Comparison of ENCODE assay signal across 9 mouse cellular contexts in genomic region chr16:6791655-6792054, GRCm38 (mm10).
DNase-seq lines count a peak whose midpoint lies in the region; ATAC-seq and TF ChIP-seq lines count a peak whose summit lies in the region.
"Had no signal": no experiment of that assay in that cellular context is flagged by ENCODE, and none has a peak within 500 bp of the region (broad histone marks: within the 10 kb centered on the region; RNA-seq: fewer than 3 reads in every experiment).

No protein-coding gene starts in this region.

- no peak for TF ChIP-seq EP300 in MEL (IDR thresholded peaks at IDR 0.05; ENCODE audit: low read depth in 1 of 2, low read length in 2 of 2)
- no peak for TF ChIP-seq EP300 in lung, postnatal 0 days (IDR thresholded peaks at IDR 0.05)

- H3K4me1 ChIP-seq in MEL (ENCODE audit: control insufficient read depth in 1 of 2, insufficient read depth in 2 of 2, low read length in 2 of 2): no peaks in the 10 kb centered on the region
- no peaks in the 10 kb centered on the region for H3K4me1 ChIP-seq in bone marrow macrophage, adult 2 months (ENCODE audit: control insufficient read depth, insufficient read depth, low read length)
- no peaks in the 10 kb centered on the region for H3K4me1 ChIP-seq in embryonic facial prominence, embryonic 14.5 days (ENCODE audit: control insufficient read depth, insufficient read depth, low read length)
- no peaks in the 10 kb centered on the region for H3K4me1 ChIP-seq in lung, postnatal 0 days (ENCODE audit: insufficient read depth, low read depth, low read length)

- WGBS in embryonic facial prominence, embryonic 14.5 days: 13% methylated on average over 9 of the region's 9 CpGs
- WGBS in lung, postnatal 0 days: 12% methylated on average over 9 of the region's 9 CpGs

- no peaks in the 10 kb centered on the region for H3K79me2 ChIP-seq in MEL (ENCODE audit: control insufficient read depth, insufficient read depth, low read length, poor library complexity)

- no peak overlapping the region for H3K4me3 ChIP-seq in MEL (ENCODE audit: control insufficient read depth in 1 of 2, insufficient read depth in 1 of 2, low read depth in 2 of 2, low read length in 2 of 2)
- H3K4me3 ChIP-seq in bone marrow macrophage, adult 2 months (ENCODE audit: insufficient read depth, low read length): no peak overlapping the region
- no peak overlapping the region for H3K4me3 ChIP-seq in embryonic facial prominence, embryonic 14.5 days (ENCODE audit: low read depth, low read length)
- H3K4me3 ChIP-seq in lung, postnatal 0 days (ENCODE audit: low read depth, low read length): no peak overlapping the region
- H3K4me3 ChIP-seq: myocyte had no signal

- H3K9me3 ChIP-seq in MEL (replicated peaks; ENCODE audit: insufficient read depth, low read length): no peaks in the 10 kb centered on the region
- no peaks in the 10 kb centered on the region for H3K9me3 ChIP-seq in embryonic facial prominence, embryonic 14.5 days (ENCODE audit: control insufficient read depth, low read length)
- H3K9me3 ChIP-seq in lung, postnatal 0 days (ENCODE audit: low read length): no peaks in the 10 kb centered on the region

- DNase-seq in MEL (ENCODE audit: low read depth, low spot score): peak; percentile 31
- peak; percentile 82 for DNase-seq in embryonic facial prominence, embryonic 14.5 days (ENCODE audit: low spot score)
- peak; percentile 73 for DNase-seq in layer of hippocampus, adult 11-12 months (ENCODE audit: low spot score)
- peak; percentile 59 for DNase-seq in lung, postnatal 0 days (ENCODE audit: low spot score)
- peak; percentile 61 for DNase-seq in right cerebral cortex, adult 18-20 months

- H3K27ac ChIP-seq in MEL (ENCODE audit: control insufficient read depth, low read depth, low read length): no peak overlapping the region
- no peak overlapping the region for H3K27ac ChIP-seq in bone marrow macrophage, adult 2 months (ENCODE audit: insufficient read depth, low read depth, low read length)
- no peak overlapping the region for H3K27ac ChIP-seq in embryonic facial prominence, embryonic 14.5 days (replicated peaks; ENCODE audit: low read depth, low read length)
- H3K27ac ChIP-seq in lung, postnatal 0 days (ENCODE audit: low read length): no peak overlapping the region

- TF ChIP-seq RAD21 in MEL (IDR thresholded peaks at IDR 0.05; ENCODE audit: low read depth, low read length): peak; percentile 30

- peak; percentile 14 to 48 (median 38); a peak in 4 of 6 replicates for TF ChIP-seq CTCF in MEL (IDR thresholded peaks at IDR 0.05 in 2 of 3, conservative IDR thresholded peaks at IDR 0.05 in 1 of 3; ENCODE audit: control insufficient read depth in 1 of 3, insufficient read depth in 1 of 3, low read depth in 2 of 3, low read length in 3 of 3, poor library complexity in 1 of 3, severe bottlenecking in 1 of 3)
- TF ChIP-seq CTCF in bone marrow macrophage, adult 2 months (IDR thresholded peaks at IDR 0.05; ENCODE audit: low read depth, low read length): peak; percentile 76
- TF ChIP-seq CTCF in lung, postnatal 0 days (IDR thresholded peaks at IDR 0.05): peak; percentile 66

- TF ChIP-seq POLR2A in MEL (IDR thresholded peaks at IDR 0.05; ENCODE audit: control insufficient read depth in 1 of 2, insufficient read depth in 1 of 2, low read depth in 1 of 2, low read length in 2 of 2, poor library complexity in 1 of 2): no peak
- TF ChIP-seq POLR2A in bone marrow macrophage, adult 2 months (IDR thresholded peaks at IDR 0.05; ENCODE audit: borderline replicate concordance, low read depth, low read length): no peak

- no peaks in the 10 kb centered on the region for H3K27me3 ChIP-seq in MEL (ENCODE audit: control insufficient read depth in 1 of 2, insufficient read depth in 2 of 2, low read length in 2 of 2)
- no peaks in the 10 kb centered on the region for H3K27me3 ChIP-seq in embryonic facial prominence, embryonic 14.5 days (replicated peaks; ENCODE audit: control insufficient read depth, insufficient read depth, low read length)
- no peaks in the 10 kb centered on the region for H3K27me3 ChIP-seq in lung, postnatal 0 days (replicated peaks; ENCODE audit: insufficient read depth, low read length)

- no peak for ATAC-seq in embryonic facial prominence, embryonic 14.5 days (ENCODE audit: low read depth)
- peak; percentile 37 to 64; a peak in 1 of 4 replicates for ATAC-seq in hematopoietic stem cell, adult 5-6 weeks (replicated peaks in 1 of 2; ENCODE audit: insufficient read depth in 1 of 2, low FRiP score in 2 of 2, low TSS enrichment in 1 of 2, low read depth in 1 of 2, poor library complexity in 2 of 2, severe bottlenecking in 2 of 2)
- ATAC-seq in lung, postnatal 0 days: no peak
- no peak for ATAC-seq in CD4-positive, CD25-positive, alpha-beta regulatory T cell, adult 4 months

- no peak overlapping the region for H3K9ac ChIP-seq in MEL (ENCODE audit: control insufficient read depth, low read depth, low read length, poor library complexity, severe bottlenecking)
- no peak overlapping the region for H3K9ac ChIP-seq in embryonic facial prominence, embryonic 14.5 days (ENCODE audit: low read depth, low read length)
- H3K9ac ChIP-seq in lung, postnatal 0 days (replicated peaks; ENCODE audit: low read depth): no peak overlapping the region

- no peaks in the 10 kb centered on the region for H3K36me3 ChIP-seq in MEL (ENCODE audit: control insufficient read depth in 1 of 2, insufficient read depth in 2 of 2, low read length in 2 of 2)
- H3K36me3 ChIP-seq in embryonic facial prominence, embryonic 14.5 days (ENCODE audit: control insufficient read depth, insufficient read depth, low read length): no peaks in the 10 kb centered on the region
- no peaks in the 10 kb centered on the region for H3K36me3 ChIP-seq in lung, postnatal 0 days (ENCODE audit: insufficient read depth, low read length)

- H3K4me2 ChIP-seq in embryonic facial prominence, embryonic 14.5 days (ENCODE audit: low read depth, low read length): no peak overlapping the region
- no peak overlapping the region for H3K4me2 ChIP-seq in lung, postnatal 0 days (replicated peaks; ENCODE audit: low read depth, low read length)

TF ChIP-seq in MEL, 35 proteins besides CTCF, POLR2A, EP300 and RAD21:
- TF ChIP-seq CHD2 (IDR thresholded peaks at IDR 0.05; ENCODE audit: low read length) (no peak), GABPA (IDR thresholded peaks at IDR 0.05; ENCODE audit: low read depth, low read length) (no peak), NRF1 (IDR thresholded peaks at IDR 0.05; ENCODE audit: insufficient read depth, low read depth, low read length, poor library complexity, severe bottlenecking) (no peak), SMC3 (IDR thresholded peaks at IDR 0.05; ENCODE audit: low read depth, low read length) (peak; percentile 35), USF1 (IDR thresholded peaks at IDR 0.05; ENCODE audit: low read depth, low read length) (no peak)

Comparison
In these comparisons a context has a peak if more than half of its experiments do, and no peak if none do; other contexts are left out.
1. DNase-seq: peak in every context shown above with its lines; median percentile 82 in embryonic facial prominence, embryonic 14.5 days; 73 in layer of hippocampus, adult 11-12 months; 61 in right cerebral cortex, adult 18-20 months; 59 in lung, postnatal 0 days; 31 in MEL.
2. ATAC-seq: peak in hematopoietic stem cell, adult 5-6 weeks (2 of 2); none in embryonic facial prominence, embryonic 14.5 days (single experiment), lung, postnatal 0 days (single experiment) and CD4-positive, CD25-positive, alpha-beta regulatory T cell, adult 4 months (single experiment).
3. Peak in every context shown above with its lines, with median percentiles within 50 percentile points of each other: CTCF ChIP-seq.